Mouse (Mus musculus): Measurements from ENCODE around the gene Nfkb1. TPM values are rescaled to one million over a fixed set of nuclear protein-coding genes. Genes with fewer than 3 reads are reported as not detected.

The Nfkb1 gene
- polyA plus RNA-seq, 1 experiment from 2014 or later = 15.3 TPM

GRCm38 (mm10) chr3:135635030-135635429, 56.3 kb downstream of the Nfkb1 start:
- 94% methylated on average over 1 of the region's 1 CpGs for WGBS
- H3K27ac ChIP-seq (ENCODE audit: low read depth, low read length) = no peak overlapping the region
- H3K4me2 ChIP-seq (ENCODE audit: low read depth) = no peak overlapping the region
- no peaks in the 10 kb centered on the region for H3K9me3 ChIP-seq (ENCODE audit: control insufficient read depth, low read length)
- no peak overlapping the region for H3K9ac ChIP-seq (ENCODE audit: low read length)
- no peaks in the 10 kb centered on the region for H3K27me3 ChIP-seq (ENCODE audit: control insufficient read depth, insufficient read depth, low read length)
- ATAC-seq (ENCODE audit: insufficient read depth, low FRiP score, low TSS enrichment) = no peak
- no peak overlapping the region for H3K4me3 ChIP-seq (ENCODE audit: low read depth, low read length)
- H3K36me3 ChIP-seq (ENCODE audit: control insufficient read depth, insufficient read depth, low read length) = no peaks in the 10 kb centered on the region
- H3K4me1 ChIP-seq (ENCODE audit: control insufficient read depth, insufficient read depth, low read length) = no peaks in the 10 kb centered on the region
- DNase-seq (ENCODE audit: low spot score) = no peak

GRCm38 (mm10) chr3:135634275-135634674, 57.1 kb downstream of the Nfkb1 start:
- no peak overlapping the region for H3K9ac ChIP-seq (ENCODE audit: low read length)
- no peaks in the 10 kb centered on the region for H3K9me3 ChIP-seq (ENCODE audit: control insufficient read depth, low read length)
- no peaks in the 10 kb centered on the region for H3K36me3 ChIP-seq (ENCODE audit: control insufficient read depth, insufficient read depth, low read length)
- no peak overlapping the region for H3K4me2 ChIP-seq (ENCODE audit: low read depth)
- no peak overlapping the region for H3K4me3 ChIP-seq (ENCODE audit: low read depth, low read length)
- 84% methylated on average over 3 of the region's 3 CpGs for WGBS
- no peaks in the 10 kb centered on the region for H3K27me3 ChIP-seq (ENCODE audit: control insufficient read depth, insufficient read depth, low read length)
- DNase-seq (ENCODE audit: low spot score) (no peak), ATAC-seq (ENCODE audit: insufficient read depth, low FRiP score, low TSS enrichment) (no peak)
- H3K27ac ChIP-seq (ENCODE audit: low read depth, low read length) = no peak overlapping the region
- no peaks in the 10 kb centered on the region for H3K4me1 ChIP-seq (ENCODE audit: control insufficient read depth, insufficient read depth, low read length)

- Histone ChIP-seq H3K36me3 (ENCODE audit: control insufficient read depth, insufficient read depth, low read length) (no peaks in the 10 kb centered on the region), H3K9me3 (ENCODE audit: control insufficient read depth, low read length) (no peaks in the 10 kb centered on the region), H3K4me1 (ENCODE audit: control insufficient read depth, insufficient read depth, low read length) (no peaks in the 10 kb centered on the region), H3K9ac (ENCODE audit: low read length) (no peak overlapping the region), H3K4me3 (ENCODE audit: low read depth, low read length) (no peak overlapping the region), H3K27ac (ENCODE audit: low read depth, low read length) (no peak overlapping the region), H3K27me3 (ENCODE audit: control insufficient read depth, insufficient read depth, low read length) (no peaks in the 10 kb centered on the region), H3K4me2 (ENCODE audit: low read depth) (no peak overlapping the region)
- 56% methylated on average over 4 of the region's 4 CpGs for WGBS
- no peak for DNase-seq (ENCODE audit: low spot score)
- no peak for ATAC-seq (ENCODE audit: insufficient read depth, low FRiP score, low TSS enrichment)
Measured at GRCm38 (mm10) chr3:135631856-135632255, 59.5 kb downstream of the Nfkb1 start.

- H3K9me3 ChIP-seq (ENCODE audit: control insufficient read depth, low read length) = no peaks in the 10 kb centered on the region
- H3K27me3 ChIP-seq (ENCODE audit: control insufficient read depth, insufficient read depth, low read length) = no peaks in the 10 kb centered on the region
- no peak; the same call in 1 of the 2 replicates for ATAC-seq (ENCODE audit: insufficient read depth, low FRiP score, low TSS enrichment)
- no peak overlapping the region for H3K27ac ChIP-seq (ENCODE audit: low read depth, low read length)
- no peak overlapping the region for H3K9ac ChIP-seq (ENCODE audit: low read length)
- H3K4me1 ChIP-seq (ENCODE audit: control insufficient read depth, insufficient read depth, low read length) = no peaks in the 10 kb centered on the region
- H3K4me2 ChIP-seq (ENCODE audit: low read depth) = no peak overlapping the region
- no peak for DNase-seq (ENCODE audit: low spot score)
- WGBS = 75% methylated on average over 10 of the region's 10 CpGs
- no peak overlapping the region for H3K4me3 ChIP-seq (ENCODE audit: low read depth, low read length)
- H3K36me3 ChIP-seq (ENCODE audit: control insufficient read depth, insufficient read depth, low read length) = no peaks in the 10 kb centered on the region
Measured at GRCm38 (mm10) chr3:135631096-135631457, 60.3 kb downstream of the Nfkb1 start.

GRCm38 (mm10) chr3:135630430-135631095, 60.8 kb downstream of the Nfkb1 start:
- H3K27ac ChIP-seq (ENCODE audit: low read depth, low read length) = no peak overlapping the region
- H3K4me2 ChIP-seq (ENCODE audit: low read depth) = no peak overlapping the region
- no peak overlapping the region for H3K9ac ChIP-seq (ENCODE audit: low read length)
- H3K36me3 ChIP-seq (ENCODE audit: control insufficient read depth, insufficient read depth, low read length) = no peaks in the 10 kb centered on the region
- no peaks in the 10 kb centered on the region for H3K27me3 ChIP-seq (ENCODE audit: control insufficient read depth, insufficient read depth, low read length)
- H3K9me3 ChIP-seq (ENCODE audit: control insufficient read depth, low read length) = no peaks in the 10 kb centered on the region
- H3K4me1 ChIP-seq (ENCODE audit: control insufficient read depth, insufficient read depth, low read length) = no peaks in the 10 kb centered on the region
- DNase-seq (ENCODE audit: low spot score) = no peak
- 74% methylated on average over 21 of the region's 21 CpGs for WGBS
- H3K4me3 ChIP-seq (ENCODE audit: low read depth, low read length) = no peak overlapping the region
- no peak for ATAC-seq (ENCODE audit: insufficient read depth, low FRiP score, low TSS enrichment)

GRCm38 (mm10) chr3:135629830-135630355, 61.5 kb downstream of the Nfkb1 start:
- Histone ChIP-seq H3K4me2 (ENCODE audit: low read depth) (no peak overlapping the region), H3K9ac (ENCODE audit: low read length) (no peak overlapping the region), H3K27ac (ENCODE audit: low read depth, low read length) (no peak overlapping the region), H3K4me1 (ENCODE audit: control insufficient read depth, insufficient read depth, low read length) (no peaks in the 10 kb centered on the region), H3K9me3 (ENCODE audit: control insufficient read depth, low read length) (no peaks in the 10 kb centered on the region), H3K4me3 (ENCODE audit: low read depth, low read length) (no peak overlapping the region), H3K27me3 (ENCODE audit: control insufficient read depth, insufficient read depth, low read length) (no peaks in the 10 kb centered on the region), H3K36me3 (ENCODE audit: control insufficient read depth, insufficient read depth, low read length) (no peaks in the 10 kb centered on the region)
- 90% methylated on average over 4 of the region's 4 CpGs for WGBS
- ATAC-seq (ENCODE audit: insufficient read depth, low FRiP score, low TSS enrichment) (no peak), DNase-seq (ENCODE audit: low spot score) (no peak)

GRCm38 (mm10) chr3:135628706-135629169, 62.6 kb downstream of the Nfkb1 start:
- DNase-seq (ENCODE audit: low spot score) (no peak), ATAC-seq (ENCODE audit: insufficient read depth, low FRiP score, low TSS enrichment) (no peak)
- 83% methylated on average over 9 of the region's 9 CpGs for WGBS
- Histone ChIP-seq H3K36me3 (ENCODE audit: control insufficient read depth, insufficient read depth, low read length) (no peaks in the 10 kb centered on the region), H3K4me2 (ENCODE audit: low read depth) (no peak overlapping the region), H3K9me3 (ENCODE audit: control insufficient read depth, low read length) (no peaks in the 10 kb centered on the region), H3K27ac (ENCODE audit: low read depth, low read length) (no peak overlapping the region), H3K27me3 (ENCODE audit: control insufficient read depth, insufficient read depth, low read length) (no peaks in the 10 kb centered on the region), H3K4me1 (ENCODE audit: control insufficient read depth, insufficient read depth, low read length) (no peaks in the 10 kb centered on the region), H3K4me3 (ENCODE audit: low read depth, low read length) (no peak overlapping the region), H3K9ac (ENCODE audit: low read length) (no peak overlapping the region)

GRCm38 (mm10) chr3:135628000-135628705, 63.2 kb downstream of the Nfkb1 start:
- 91% methylated on average over 9 of the region's 9 CpGs for WGBS
- ATAC-seq (ENCODE audit: insufficient read depth, low FRiP score, low TSS enrichment) (no peak), DNase-seq (ENCODE audit: low spot score) (no peak)
- no peak overlapping the region for H3K4me2 ChIP-seq (ENCODE audit: low read depth)
- H3K9me3 ChIP-seq (ENCODE audit: control insufficient read depth, low read length) = no peaks in the 10 kb centered on the region
- no peaks in the 10 kb centered on the region for H3K27me3 ChIP-seq (ENCODE audit: control insufficient read depth, insufficient read depth, low read length)
- H3K27ac ChIP-seq (ENCODE audit: low read depth, low read length) = no peak overlapping the region
- no peaks in the 10 kb centered on the region for H3K4me1 ChIP-seq (ENCODE audit: control insufficient read depth, insufficient read depth, low read length)
- H3K4me3 ChIP-seq (ENCODE audit: low read depth, low read length) = no peak overlapping the region
- H3K36me3 ChIP-seq (ENCODE audit: control insufficient read depth, insufficient read depth, low read length) = no peaks in the 10 kb centered on the region
- no peak overlapping the region for H3K9ac ChIP-seq (ENCODE audit: low read length)

- no peak overlapping the region for H3K4me3 ChIP-seq (ENCODE audit: low read depth, low read length)
- H3K9ac ChIP-seq (ENCODE audit: low read length) = no peak overlapping the region
- no peaks in the 10 kb centered on the region for H3K36me3 ChIP-seq (ENCODE audit: control insufficient read depth, insufficient read depth, low read length)
- no peak overlapping the region for H3K27ac ChIP-seq (ENCODE audit: low read depth, low read length)
- ATAC-seq (ENCODE audit: insufficient read depth, low FRiP score, low TSS enrichment) = no peak
- 95% methylated on average over 2 of the region's 2 CpGs for WGBS
- no peaks in the 10 kb centered on the region for H3K27me3 ChIP-seq (ENCODE audit: control insufficient read depth, insufficient read depth, low read length)
- DNase-seq (ENCODE audit: low spot score) = no peak
- H3K4me2 ChIP-seq (ENCODE audit: low read depth) = no peak overlapping the region
- no peaks in the 10 kb centered on the region for H3K4me1 ChIP-seq (ENCODE audit: control insufficient read depth, insufficient read depth, low read length)
- no peaks in the 10 kb centered on the region for H3K9me3 ChIP-seq (ENCODE audit: control insufficient read depth, low read length)
Measured at GRCm38 (mm10) chr3:135625290-135625689, 66.1 kb downstream of the Nfkb1 start.

Data from neural tube, embryonic 11.5 days (tissue).